Mouse (Mus musculus): ENCODE results near the gene Nbeal1.
"Not testable (repeated sequence)": the region's sequence is repeated elsewhere in the genome, so short reads cannot be mapped to it uniquely, and the experiment has no call there.

Gene Nbeal1

GRCm38 (mm10) chr1:60179932-60180783 is at the start of gene Nbeal1:
Nbeal1 (plus strand) TSS chr1:60180599.
- DNase-seq (ENCODE audit: inconsistent ontology term): peak; percentile 100

- no peak for DNase-seq (ENCODE audit: inconsistent ontology term)
These were observed 43.1 kb upstream of the Nbeal1 start for GRCm38 (mm10) chr1:60137346-60137745.

DNA sequence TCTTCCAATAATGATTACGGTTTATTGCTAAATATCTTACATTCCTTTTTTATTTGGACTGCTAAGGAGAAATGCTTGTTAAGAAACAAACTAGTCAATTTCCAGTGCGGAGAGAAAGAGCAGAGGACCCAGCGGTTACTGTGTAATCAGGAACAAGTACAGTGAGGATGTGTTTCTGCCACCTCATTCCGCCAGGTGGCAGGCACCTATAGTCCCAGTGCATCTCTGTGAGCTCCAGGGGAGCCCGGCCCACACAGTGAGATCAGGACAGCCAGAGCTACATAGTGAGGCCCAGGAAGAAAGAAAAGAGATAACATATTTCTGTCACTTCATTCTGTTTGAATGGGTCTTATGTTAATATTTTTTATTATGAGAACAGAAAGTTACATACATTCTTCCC is 27.7 kb upstream of the Nbeal1 start:
- no peak for DNase-seq (ENCODE audit: inconsistent ontology term)

GRCm38 (mm10) chr1:60156651-60157050 is 23.7 kb upstream of the Nbeal1 start:
- no peak for DNase-seq (ENCODE audit: inconsistent ontology term)

- peak; percentile 67 for DNase-seq (ENCODE audit: inconsistent ontology term)
These were observed 22.0 kb upstream of the Nbeal1 start for GRCm38 (mm10) chr1:60158411-60158810.

DNA sequence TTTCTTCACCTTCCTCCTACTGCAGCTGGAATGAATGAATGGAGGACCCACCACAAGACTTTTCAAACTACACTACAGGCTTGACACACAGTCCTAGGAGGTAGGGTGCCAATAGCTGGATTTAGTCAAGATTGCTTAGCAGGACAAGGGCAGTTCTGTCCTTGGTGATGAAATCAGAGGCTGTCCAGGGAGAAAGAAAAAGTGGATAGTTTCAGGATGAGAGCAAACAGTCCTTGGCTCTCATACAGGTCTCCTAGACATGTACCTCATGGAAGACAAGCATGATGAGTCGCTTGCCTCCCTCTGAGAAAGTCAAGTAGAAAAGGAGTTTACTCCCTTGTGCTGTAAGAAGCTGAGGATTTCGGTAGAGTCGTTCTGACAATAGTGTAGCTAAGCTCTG is 16.7 kb upstream of the Nbeal1 start:
- DNase-seq (ENCODE audit: inconsistent ontology term): no peak

DNA sequence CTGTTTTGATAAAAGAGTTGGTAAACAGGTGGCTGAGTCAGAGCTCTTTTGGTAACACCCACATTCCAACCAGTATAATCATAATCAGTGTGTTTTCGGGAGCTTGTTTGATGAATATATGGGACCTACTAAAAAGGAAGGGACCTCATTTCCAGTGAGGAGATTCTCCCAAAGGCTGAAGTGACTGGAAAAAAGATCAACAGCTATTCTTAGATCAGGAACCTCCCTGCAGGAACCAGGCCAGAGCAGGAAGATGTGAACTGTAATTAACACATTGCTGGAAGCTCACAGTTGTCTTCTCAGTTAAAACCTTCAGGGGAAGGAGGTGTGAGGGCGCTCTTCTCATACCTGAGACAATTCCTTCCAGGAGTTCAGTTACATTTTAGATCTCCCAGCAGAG is 10.8 kb upstream of the Nbeal1 start:
- peak; percentile 38 for DNase-seq (ENCODE audit: inconsistent ontology term)

DNA sequence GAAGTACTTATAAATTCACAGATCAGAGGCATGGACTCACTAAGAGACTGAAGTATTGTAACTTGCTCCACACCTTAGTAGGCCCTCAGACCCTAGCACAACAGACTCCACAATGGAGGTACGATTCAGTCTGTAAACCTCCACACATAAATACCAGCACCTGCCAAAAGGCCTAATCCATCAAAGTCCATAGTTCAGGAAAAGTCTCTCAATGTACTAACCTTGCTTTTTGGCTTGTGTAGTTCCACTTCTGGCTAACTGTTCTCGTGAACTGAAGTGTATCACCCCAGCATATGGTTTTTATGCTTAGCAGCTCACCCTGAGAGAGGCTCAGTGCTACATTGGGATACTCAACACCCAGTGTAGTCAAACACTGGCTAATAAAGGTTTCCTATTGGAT is 10.1 kb upstream of the Nbeal1 start:
- no peak for DNase-seq (ENCODE audit: inconsistent ontology term)

- DNase-seq (ENCODE audit: inconsistent ontology term): no peak
These were observed 7.3 kb upstream of the Nbeal1 start for GRCm38 (mm10) chr1:60173119-60173518.

DNA sequence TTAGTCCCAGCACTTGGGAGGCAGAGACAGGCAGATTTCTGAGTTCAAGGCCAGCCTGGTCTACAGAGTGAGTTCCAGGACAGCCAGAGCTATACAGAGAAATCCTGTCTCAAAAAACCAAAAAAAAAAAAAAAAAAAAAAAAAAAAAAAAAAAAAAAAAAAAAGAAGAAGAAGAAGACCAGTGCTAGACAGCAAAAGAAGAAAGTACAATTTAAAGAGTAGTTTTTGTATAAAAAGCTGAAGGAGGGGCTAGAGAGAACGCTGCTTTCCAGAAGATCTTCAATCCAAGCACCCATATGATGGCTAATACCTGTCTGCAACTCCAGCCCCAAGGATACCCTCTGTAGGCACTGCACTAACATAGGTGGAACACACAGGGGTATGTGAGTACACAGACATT is 2.6 kb upstream of the Nbeal1 start:
- DNase-seq (ENCODE audit: inconsistent ontology term): not testable (repeated sequence)

- DNase-seq (ENCODE audit: inconsistent ontology term): no peak
These were observed 1.0 kb upstream of the Nbeal1 start for GRCm38 (mm10) chr1:60179376-60179775.

- peak; percentile 71 for DNase-seq (ENCODE audit: inconsistent ontology term)
These were observed 404 bp downstream of the Nbeal1 start for GRCm38 (mm10) chr1:60180784-60181221.

DNA sequence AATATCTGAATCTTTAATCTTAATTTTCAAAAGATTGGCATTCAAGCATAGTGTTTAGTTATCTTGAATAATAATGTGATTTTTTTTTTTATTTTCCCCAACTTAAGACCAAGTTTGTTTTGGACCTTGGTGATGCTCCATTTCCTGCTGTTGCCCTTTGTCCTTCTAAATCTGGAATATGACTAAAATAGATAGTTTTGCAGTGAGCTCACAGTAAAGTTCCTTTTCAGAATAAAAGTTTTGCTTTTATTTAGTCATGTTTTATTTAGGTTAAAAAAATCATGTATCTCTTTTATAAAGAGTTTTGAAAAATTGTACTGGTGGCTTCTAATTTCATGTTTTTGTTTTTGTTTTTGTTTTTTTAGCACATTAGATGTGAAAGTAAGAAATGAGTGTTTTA is 8.1 kb downstream of the Nbeal1 start:
- no peak for DNase-seq (ENCODE audit: inconsistent ontology term)

- no peak for DNase-seq (ENCODE audit: inconsistent ontology term)
These were observed 16.4 kb downstream of the Nbeal1 start for GRCm38 (mm10) chr1:60196813-60197212.

GRCm38 (mm10) chr1:60199006-60199405 is 18.6 kb downstream of the Nbeal1 start:
- DNase-seq (ENCODE audit: inconsistent ontology term): no peak

- no peak for DNase-seq (ENCODE audit: inconsistent ontology term)
These were observed 55.9 kb downstream of the Nbeal1 start for GRCm38 (mm10) chr1:60236261-60236660.

DNA sequence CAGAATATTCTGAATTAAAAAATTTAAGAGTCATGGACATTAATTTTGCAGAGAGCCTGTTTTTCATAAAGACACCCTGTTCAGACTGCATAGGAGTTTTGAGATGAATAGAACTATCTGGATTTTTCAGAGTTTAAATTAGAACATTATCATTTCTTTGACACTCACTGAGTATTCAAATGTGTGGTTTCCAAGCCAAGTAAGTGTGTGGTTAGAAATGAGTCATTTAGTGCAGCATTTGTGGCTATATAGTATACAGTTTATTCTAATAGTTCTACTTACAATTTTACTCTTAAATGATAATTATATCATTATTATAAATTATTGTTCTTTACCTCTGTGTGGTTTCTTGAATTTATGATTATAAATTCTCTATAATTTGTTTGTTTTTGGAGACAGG is 60.0 kb downstream of the Nbeal1 start:
- no peak for DNase-seq (ENCODE audit: inconsistent ontology term)

- DNase-seq (ENCODE audit: inconsistent ontology term): no peak
These were observed 87.7 kb downstream of the Nbeal1 start for GRCm38 (mm10) chr1:60268113-60268512.

- DNase-seq (ENCODE audit: inconsistent ontology term): no peak
These were observed 88.9 kb downstream of the Nbeal1 start for GRCm38 (mm10) chr1:60269314-60269713.

GRCm38 (mm10) chr1:60272471-60272870 is 92.1 kb downstream of the Nbeal1 start:
- no peak for DNase-seq (ENCODE audit: inconsistent ontology term)

GRCm38 (mm10) chr1:60293921-60294320 is 113.5 kb downstream of the Nbeal1 start:
- DNase-seq (ENCODE audit: inconsistent ontology term): no peak

DNA sequence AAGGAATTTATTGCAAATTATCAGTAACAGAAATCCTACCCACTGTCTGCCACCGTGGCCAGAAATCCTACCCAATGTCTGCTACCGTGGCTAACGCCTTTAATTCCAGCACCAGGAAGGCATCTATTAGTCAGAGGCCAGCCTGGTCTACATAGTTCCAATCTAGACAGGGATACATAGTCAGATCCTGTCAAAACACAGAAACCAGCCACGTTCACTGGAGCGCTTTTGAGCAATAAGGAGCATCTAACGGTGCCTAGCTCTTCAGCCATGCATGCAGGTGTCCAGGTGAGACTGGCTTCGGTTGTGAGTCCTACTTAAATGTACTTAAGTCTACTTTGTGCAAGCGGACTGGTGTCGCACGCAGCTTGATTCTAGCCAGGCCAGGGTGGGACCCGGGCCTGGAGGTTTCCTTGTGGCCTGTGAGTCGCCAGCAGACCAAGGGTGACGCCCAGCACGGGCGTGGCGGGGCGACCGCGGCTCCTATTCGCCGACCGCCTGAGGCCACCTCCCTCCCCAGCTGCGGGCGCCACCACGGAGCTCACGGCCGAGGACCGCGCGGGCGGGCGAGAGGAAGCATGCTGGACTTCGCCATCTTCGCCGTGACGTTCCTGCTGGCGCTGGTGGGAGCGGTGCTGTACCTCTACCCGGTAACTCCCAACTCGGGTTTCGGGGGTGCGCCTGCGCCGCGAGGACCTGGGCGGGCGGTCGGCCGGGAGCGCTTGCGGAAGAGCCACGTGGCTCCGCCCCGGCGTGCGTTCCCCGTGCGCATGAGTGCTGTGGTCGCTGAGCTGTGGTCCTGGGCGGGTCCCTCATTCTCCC is 162.6 kb downstream of the Nbeal1 start, which contains the start of gene Cyp20a1:
Cyp20a1 (plus strand) TSS at position 516 of the 822 bp plus-strand sequence.
- peak; percentile 96 for DNase-seq (ENCODE audit: inconsistent ontology term)

Data from Muller cell, postnatal 12 days (primary cell).